Mouse (Mus musculus) megakaryocyte, embryonic 14.5 days (primary cell): ENCODE measurements around the gene Olfr1371. TPM values are rescaled to one million over a fixed set of nuclear protein-coding genes. Genes with fewer than 3 reads are reported as not detected.
"Not testable (repeated sequence)": the region's sequence is repeated elsewhere in the genome, so short reads cannot be mapped to it uniquely, and the experiment has no call there.

Experiments
- H3K27me3 ChIP-seq: replicated peaks from 2 replicates; pipeline ENCODE3; 2012; ENCODE audit warnings: inconsistent platforms
- H3K36me3 ChIP-seq: replicated peaks from 2 replicates; pipeline ENCODE3; 2012; ENCODE audit warnings: low read length, inconsistent platforms, mixed read lengths
- H3K4me1 ChIP-seq: 2 replicates; pipeline ENCODE4 v1.6.1; 2012; ENCODE audit warnings: inconsistent platforms
- H3K4me3 ChIP-seq: replicated peaks from 2 replicates; pipeline ENCODE3; 2012; ENCODE audit warnings: moderate library complexity, mild to moderate bottlenecking, inconsistent platforms
- H3K9me3 ChIP-seq: 2 replicates; pipeline ENCODE4 v1.6.1; 2012; ENCODE audit warnings: inconsistent platforms
- FLI1 ChIP-seq: IDR thresholded peaks from 2 replicates; pipeline ENCODE4 v1.6.1; 2012; ENCODE audit warnings: low read length, inconsistent platforms, mixed read lengths
- GATA1 ChIP-seq: IDR thresholded peaks from 3 replicates; pipeline ENCODE4 v1.6.1; 2012; ENCODE audit warnings: mixed read lengths, low read length, inconsistent platforms, borderline replicate concordance
- polyA plus RNA-seq: library from polyadenylated mRNA; stranded (reverse); fragments of >175 nt; gene quantifications from 2 replicates; pipeline ENCODE4 v1.2.3, GENCODE M21; 2012; ENCODE audit warnings: low replicate concordance; ENCODE audit not compliant: insufficient read depth

Olfr1371 gene
- polyA plus RNA-seq, 1 experiment: not detected

- Histone ChIP-seq H3K9me3 (no peaks in the 10 kb centered on the region), H3K27me3 (peaks cover 11% of the 10 kb centered on the region), H3K4me3 (no peak overlapping the region), H3K4me1 (peaks cover 29% of the 10 kb centered on the region), H3K36me3 (no peaks in the 10 kb centered on the region)
- TF ChIP-seq GATA1: no peak
Observed at GRCm38 (mm10) chr11:52225986-52226599, 12.3 kb upstream of the Olfr1371 start.

GRCm38 (mm10) chr11:52223968-52224682 is 10.3 kb upstream of the Olfr1371 start:
- Histone ChIP-seq H3K4me1 (peaks cover 32% of the 10 kb centered on the region), H3K36me3 (no peaks in the 10 kb centered on the region), H3K9me3 (peaks cover 4% of the 10 kb centered on the region; the same call in 1 of the 2 replicates), H3K27me3 (peaks cover 12% of the 10 kb centered on the region), H3K4me3 (peak overlapping the region; percentile 78)
- no peak for TF ChIP-seq FLI1
- no peak for TF ChIP-seq GATA1

- H3K27me3 ChIP-seq: peaks cover 12% of the 10 kb centered on the region
- TF ChIP-seq FLI1 (no peak), GATA1 (no peak)
- H3K36me3 ChIP-seq: no peaks in the 10 kb centered on the region
- H3K4me3 ChIP-seq: no peak overlapping the region
- H3K9me3 ChIP-seq: peaks cover 4% of the 10 kb centered on the region; the same call in 1 of the 2 replicates
- peaks cover 31% of the 10 kb centered on the region for H3K4me1 ChIP-seq
Observed at GRCm38 (mm10) chr11:52222891-52223290, 9.1 kb upstream of the Olfr1371 start.

- not testable (repeated sequence) for H3K4me3 ChIP-seq, H3K36me3 ChIP-seq, H3K9me3 ChIP-seq
- Histone ChIP-seq H3K4me1 (peaks cover 21% of the 10 kb centered on the region), H3K27me3 (peaks cover 12% of the 10 kb centered on the region)
Observed at GRCm38 (mm10) chr11:52221921-52222320, 8.1 kb upstream of the Olfr1371 start.

GRCm38 (mm10) chr11:52220282-52220681 is 6.5 kb upstream of the Olfr1371 start:
- H3K36me3 ChIP-seq: no peaks in the 10 kb centered on the region
- H3K4me1 ChIP-seq: peaks cover 21% of the 10 kb centered on the region
- H3K9me3 ChIP-seq: peaks cover 4% of the 10 kb centered on the region; the same call in 1 of the 2 replicates
- H3K27me3 ChIP-seq: peaks cover 12% of the 10 kb centered on the region
- peak overlapping the region; percentile 68 for H3K4me3 ChIP-seq
- no peak for TF ChIP-seq FLI1
- no peak for TF ChIP-seq GATA1

- H3K4me3 ChIP-seq, H3K4me1 ChIP-seq, H3K9me3 ChIP-seq, H3K27me3 ChIP-seq, H3K36me3 ChIP-seq: not testable (repeated sequence)
Observed at GRCm38 (mm10) chr11:52196496-52197023, 17.2 kb downstream of the Olfr1371 start.

GRCm38 (mm10) chr11:52180651-52181050 is 33.1 kb downstream of the Olfr1371 start:
- not testable (repeated sequence) for H3K4me3 ChIP-seq, H3K9me3 ChIP-seq, H3K27me3 ChIP-seq, H3K4me1 ChIP-seq, H3K36me3 ChIP-seq

GRCm38 (mm10) chr11:52179897-52180296 is 33.9 kb downstream of the Olfr1371 start:
- not testable (repeated sequence) for H3K9me3 ChIP-seq, H3K4me1 ChIP-seq, H3K27me3 ChIP-seq, H3K4me3 ChIP-seq, H3K36me3 ChIP-seq

GRCm38 (mm10) chr11:52168461-52168860 is 45.3 kb downstream of the Olfr1371 start:
- peaks cover 30% of the 10 kb centered on the region for H3K27me3 ChIP-seq
- no peak for TF ChIP-seq FLI1
- no peak for TF ChIP-seq GATA1

GRCm38 (mm10) chr11:52167901-52168302 is 45.9 kb downstream of the Olfr1371 start:
- Histone ChIP-seq H3K27me3 (peaks cover 35% of the 10 kb centered on the region), H3K4me1 (peaks cover 17% of the 10 kb centered on the region), H3K4me3 (peak overlapping the region; percentile 88)
- H3K9me3 ChIP-seq, H3K36me3 ChIP-seq: not testable (repeated sequence)

More at GRCm38 (mm10) chr11:52168461-52168860, 45.3 kb downstream of the Olfr1371 start:
- no peaks in the 10 kb centered on the region for H3K36me3 ChIP-seq
- no peaks in the 10 kb centered on the region; the same call in 1 of the 2 replicates for H3K9me3 ChIP-seq
- H3K4me3 ChIP-seq: peak overlapping the region; percentile 84
- peaks cover 17% of the 10 kb centered on the region for H3K4me1 ChIP-seq

GRCm38 (mm10) chr11:52167126-52167525 is 46.7 kb downstream of the Olfr1371 start:
- peaks cover 17% of the 10 kb centered on the region for H3K4me1 ChIP-seq
- peaks cover 7% of the 10 kb centered on the region; the same call in 1 of the 2 replicates for H3K9me3 ChIP-seq
- H3K4me3 ChIP-seq: peak overlapping the region; percentile 79
- TF ChIP-seq FLI1 (no peak), GATA1 (no peak)
- H3K36me3 ChIP-seq: no peaks in the 10 kb centered on the region
- H3K27me3 ChIP-seq: peaks cover 35% of the 10 kb centered on the region
